Mouse (Mus musculus) lung, adult 2 months (tissue): ENCODE results near the gene Abi3bp.

ENCODE experiments used
- CTCF ChIP-seq: fragments of 200-500 bp; IDR thresholded peaks from 2 replicates; pipeline ENCODE4 v1.5.1; 2011; ENCODE audit warnings: mild to moderate bottlenecking, low read length, control low read depth; ENCODE audit not compliant: insufficient read depth
- POLR2A ChIP-seq: fragments of 200-500 bp; IDR thresholded peaks from 2 replicates; pipeline ENCODE4 v1.6.1; 2011; ENCODE audit warnings: low read depth, mild to moderate bottlenecking, control low read depth, low read length, borderline replicate concordance; ENCODE audit errors: extremely low read depth

- TF ChIP-seq CTCF (no peak), POLR2A (no peak)
These were observed 26.3 kb downstream of the Abi3bp start for GRCm38 (mm10) chr16:56503941-56504340.
